Mouse (Mus musculus) brain, embryonic 14.5 days (tissue): ENCODE results near the gene Coq8a.

ENCODE experiments used
- CTCF ChIP-seq: fragments of 200-500 bp; IDR thresholded peaks from 2 replicates; pipeline ENCODE4 v1.5.1; 2012; ENCODE audit warnings: inconsistent platforms, mild to moderate bottlenecking, moderate library complexity, borderline replicate concordance; ENCODE audit not compliant: insufficient read depth, insufficient read length; ENCODE audit errors: extremely low read depth
- POLR2A ChIP-seq: fragments of 200-500 bp; IDR thresholded peaks from 2 replicates; pipeline ENCODE4 v1.6.1; 2012; ENCODE audit warnings: mild to moderate bottlenecking, inconsistent platforms, borderline replicate concordance; ENCODE audit not compliant: poor library complexity, insufficient read depth, insufficient read length, severe bottlenecking; ENCODE audit errors: extremely low read depth

DNA sequence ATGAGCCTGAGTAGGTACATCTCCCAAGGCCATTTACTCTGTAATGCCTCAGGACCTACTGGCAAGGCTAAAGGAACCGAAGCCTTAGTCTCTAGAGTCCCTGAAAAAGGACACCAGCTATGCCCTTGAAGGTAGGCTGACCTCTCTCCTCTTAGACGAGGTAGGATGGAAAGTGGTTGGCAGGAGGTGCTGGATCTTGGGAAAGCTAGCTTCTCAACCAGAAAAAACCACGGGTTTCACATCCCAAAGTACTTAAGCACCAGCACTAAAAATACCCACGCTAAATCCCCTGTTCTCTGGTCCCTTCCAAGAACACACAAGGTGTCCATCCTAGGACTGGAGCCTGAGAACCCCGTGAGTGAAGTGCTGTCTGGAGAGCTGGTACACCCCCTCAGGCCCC lies 26.4 kb downstream of the Coq8a start:
- no peak for TF ChIP-seq CTCF
- TF ChIP-seq POLR2A: no peak
